Mouse (Mus musculus): ENCODE data around the gene Fbxl13.

DNA sequence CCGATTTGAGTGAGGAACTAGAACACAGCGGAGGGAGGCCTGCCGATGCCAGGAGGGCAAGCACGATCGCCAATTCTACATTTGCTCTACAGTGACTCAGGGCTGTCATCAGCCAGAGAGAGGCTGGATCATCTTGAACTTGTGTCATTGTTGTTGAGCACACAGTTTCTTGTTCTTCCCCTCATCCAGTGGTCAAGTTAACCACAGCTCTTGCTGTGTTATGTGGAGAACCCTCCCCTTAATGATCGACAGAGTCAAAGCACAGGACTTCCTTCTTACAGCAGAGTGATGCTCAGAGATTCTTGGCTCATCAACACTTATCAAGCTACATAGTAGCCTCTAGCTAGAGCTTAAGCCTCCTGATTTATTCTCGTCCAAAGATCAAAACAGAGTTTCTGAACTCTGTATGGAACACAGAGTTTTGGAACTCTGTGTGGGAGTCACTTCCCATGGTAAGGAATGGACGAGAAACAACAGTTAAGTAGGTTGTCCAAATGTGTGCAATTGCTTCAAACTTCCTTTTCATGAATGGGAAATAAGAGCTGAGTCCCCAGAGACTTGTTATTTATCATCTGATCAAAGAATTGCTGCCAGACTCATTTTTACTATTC lies 116.2 kb downstream of the Fbxl13 start:
- no peak for TF ChIP-seq POLR2A (IDR thresholded peaks at IDR 0.05; ENCODE audit: borderline replicate concordance, extremely low read depth, low read depth, low read length)
- TF ChIP-seq CTCF (IDR thresholded peaks at IDR 0.05; ENCODE audit: insufficient read depth, low read length): no peak
